Mouse (Mus musculus): ENCODE results near the gene Fam189a2. TPM values are rescaled to one million over a fixed set of nuclear protein-coding genes. Genes with fewer than 3 reads are reported as not detected.
A peak's percentile ranks its signal among the peaks of the same experiment; 100 is the strongest.

The Fam189a2 gene
- total and polyA plus RNA-seq, 3 experiments: not detected

DNA sequence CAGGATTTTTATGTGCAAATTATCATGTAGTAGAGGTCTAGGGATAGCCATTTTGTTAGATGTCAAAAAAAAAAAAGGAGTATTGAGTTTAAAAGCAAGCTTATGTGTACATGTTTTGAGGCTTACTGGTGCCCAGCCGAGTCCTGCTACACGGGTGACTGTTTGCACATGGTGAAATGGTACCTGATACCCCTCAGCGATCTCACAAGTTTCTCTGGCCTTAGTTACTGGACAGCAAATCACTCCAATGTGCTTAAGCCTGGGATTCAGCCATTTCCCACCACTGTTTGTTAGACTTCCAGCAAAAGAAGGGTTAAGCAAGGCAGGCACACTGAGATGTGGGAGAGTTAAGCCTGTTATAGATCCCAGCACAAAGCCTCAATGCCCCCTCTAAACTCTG is 3.5 kb upstream of the Fam189a2 start:
- Histone ChIP-seq H3K4me1 (ENCODE audit: control insufficient read depth in 1 of 2, insufficient read depth in 2 of 2, low read length in 2 of 2) (no peaks in the 10 kb centered on the region), H3K27me3 (ENCODE audit: control insufficient read depth in 1 of 2, insufficient read depth in 2 of 2, low read length in 2 of 2) (no peaks in the 10 kb centered on the region), H3K79me2 (ENCODE audit: control insufficient read depth, insufficient read depth, low read length, poor library complexity) (no peaks in the 10 kb centered on the region), H3K9me3 (replicated peaks; ENCODE audit: insufficient read depth, low read length) (no peaks in the 10 kb centered on the region), H3K4me3 (ENCODE audit: control insufficient read depth in 1 of 2, insufficient read depth in 1 of 2, low read depth in 2 of 2, low read length in 2 of 2) (no peak overlapping the region), H3K9ac (ENCODE audit: control insufficient read depth, low read depth, low read length, poor library complexity, severe bottlenecking) (no peak overlapping the region), H3K27ac (ENCODE audit: control insufficient read depth, low read depth, low read length) (no peak overlapping the region), H3K36me3 (ENCODE audit: control insufficient read depth in 1 of 2, insufficient read depth in 2 of 2, low read length in 2 of 2) (no peaks in the 10 kb centered on the region; a peak in 1 of 4 replicates)
- DNase-seq (ENCODE audit: low read depth, low spot score): no peak
- TF ChIP-seq ZNF384 (IDR thresholded peaks at IDR 0.05; ENCODE audit: low read depth, low read length) (no peak), ZC3H11A (IDR thresholded peaks at IDR 0.05; ENCODE audit: low read depth, low read length) (no peak), MEF2A (IDR thresholded peaks at IDR 0.05; ENCODE audit: extremely low read depth, insufficient replicate concordance, low read depth, low read length, poor library complexity, severe bottlenecking) (no peak), GATA1 (IDR thresholded peaks at IDR 0.05; ENCODE audit: low read depth, low read length) (no peak), KAT2A (conservative IDR thresholded peaks at IDR 0.05; ENCODE audit: low read depth, low read length) (no peak), CHD1 (IDR thresholded peaks at IDR 0.05; ENCODE audit: low read depth, low read length) (no peak), POLR2AphosphoS2 (IDR thresholded peaks at IDR 0.05; ENCODE audit: low read length) (no peak)

DNA sequence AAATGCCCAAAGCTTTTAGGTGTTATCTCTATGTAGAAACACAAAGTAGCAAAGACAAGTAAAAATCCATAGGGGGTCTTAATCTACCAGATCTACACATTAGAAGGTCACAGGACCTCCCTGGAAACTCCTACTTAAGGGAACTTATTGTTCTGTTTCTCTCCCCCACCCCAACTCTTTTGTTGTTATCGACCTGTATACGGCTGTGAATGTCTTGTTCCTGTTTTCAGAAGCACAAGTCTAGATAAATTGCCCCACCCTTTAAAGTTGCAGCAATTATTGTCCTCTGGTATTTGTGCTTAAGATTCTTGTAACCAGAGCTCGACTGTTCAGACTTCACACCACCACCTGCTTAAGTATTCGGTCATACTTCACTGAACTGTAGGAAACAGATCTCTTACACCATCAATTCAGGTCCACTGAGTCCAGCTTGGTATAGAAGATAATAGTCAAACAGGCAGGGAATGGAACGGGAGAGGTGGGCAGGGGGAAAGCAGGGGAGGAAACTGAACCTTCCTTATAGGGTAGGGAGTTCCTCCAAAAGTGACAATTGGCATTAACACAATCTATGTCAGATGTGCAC is 1.9 kb upstream of the Fam189a2 start:
- no peaks in the 10 kb centered on the region for H3K79me2 ChIP-seq (ENCODE audit: control insufficient read depth, insufficient read depth, low read length, poor library complexity)
- H3K9ac ChIP-seq (ENCODE audit: control insufficient read depth, low read depth, low read length, poor library complexity, severe bottlenecking): no peak overlapping the region
- DNase-seq (ENCODE audit: low read depth, low spot score): peak; percentile 47
- H3K27ac ChIP-seq (ENCODE audit: control insufficient read depth, low read depth, low read length): no peak overlapping the region
- H3K9me3 ChIP-seq (replicated peaks; ENCODE audit: insufficient read depth, low read length): no peaks in the 10 kb centered on the region
- H3K36me3 ChIP-seq (ENCODE audit: control insufficient read depth in 1 of 2, insufficient read depth in 2 of 2, low read length in 2 of 2): no peaks in the 10 kb centered on the region; a peak in 1 of 4 replicates
- no peaks in the 10 kb centered on the region for H3K27me3 ChIP-seq (ENCODE audit: control insufficient read depth in 1 of 2, insufficient read depth in 2 of 2, low read length in 2 of 2)
- no peak overlapping the region for H3K4me3 ChIP-seq (ENCODE audit: control insufficient read depth in 1 of 2, insufficient read depth in 1 of 2, low read depth in 2 of 2, low read length in 2 of 2)
- TF ChIP-seq GABPA (IDR thresholded peaks at IDR 0.05; ENCODE audit: low read depth, low read length) (no peak), EP300 (IDR thresholded peaks at IDR 0.05; ENCODE audit: low read depth in 1 of 2, low read length in 2 of 2) (no peak), MYB (IDR thresholded peaks at IDR 0.05; ENCODE audit: low read depth, low read length) (no peak), TCF12 (IDR thresholded peaks at IDR 0.05; ENCODE audit: low read depth, low read length) (no peak), NRF1 (IDR thresholded peaks at IDR 0.05; ENCODE audit: insufficient read depth, low read depth, low read length, poor library complexity, severe bottlenecking) (no peak), CHD1 (IDR thresholded peaks at IDR 0.05; ENCODE audit: low read depth, low read length) (no peak), MAFK (IDR thresholded peaks at IDR 0.05; ENCODE audit: borderline replicate concordance, low read depth, low read length) (no peak), CTCF (IDR thresholded peaks at IDR 0.05 in 2 of 3, conservative IDR thresholded peaks at IDR 0.05 in 1 of 3; ENCODE audit: control insufficient read depth in 1 of 3, insufficient read depth in 1 of 3, low read depth in 2 of 3, low read length in 3 of 3, poor library complexity in 1 of 3, severe bottlenecking in 1 of 3) (no peak), POLR2AphosphoS5 (IDR thresholded peaks at IDR 0.05; ENCODE audit: borderline replicate concordance, low read depth, low read length) (no peak), UBTF (IDR thresholded peaks at IDR 0.05; ENCODE audit: borderline replicate concordance, insufficient read depth, low read depth, low read length) (no peak), ZNF384 (IDR thresholded peaks at IDR 0.05; ENCODE audit: low read depth, low read length) (no peak), ELF1 (IDR thresholded peaks at IDR 0.05; ENCODE audit: low read depth, low read length) (no peak), MXI1 (IDR thresholded peaks at IDR 0.05; ENCODE audit: low read depth, low read length) (no peak), TAL1 (IDR thresholded peaks at IDR 0.05; ENCODE audit: low read length) (no peak), RCOR1 (IDR thresholded peaks at IDR 0.05; ENCODE audit: low read depth, low read length) (no peak), HCFC1 (IDR thresholded peaks at IDR 0.05; ENCODE audit: low read depth, low read length) (no peak), USF1 (IDR thresholded peaks at IDR 0.05; ENCODE audit: low read depth, low read length) (no peak), ZKSCAN1 (IDR thresholded peaks at IDR 0.05; ENCODE audit: low read depth, low read length) (no peak), POLR2AphosphoS2 (IDR thresholded peaks at IDR 0.05; ENCODE audit: low read length) (no peak)
- H3K4me1 ChIP-seq (ENCODE audit: control insufficient read depth in 1 of 2, insufficient read depth in 2 of 2, low read length in 2 of 2): no peaks in the 10 kb centered on the region

All from MEL (cell line).